Comparison of ENCODE assay signal across 8 mouse cellular contexts in genomic region chr8:86713407-86714188, GRCm38 (mm10). TPM values are rescaled to one million over a fixed set of nuclear protein-coding genes. Genes with fewer than 3 reads are reported as not detected.
DNase-seq lines count a peak whose midpoint lies in the region; ATAC-seq lines count a peak whose summit lies in the region.

No protein-coding gene starts in this region.

- DNase-seq in cerebellum, adult 9-11 months = peak; percentile 63
- no peak for DNase-seq in forebrain, embryonic 10.5 days (ENCODE audit: extremely low spot score, low spot score)
- DNase-seq in layer of hippocampus, adult 9-10 months (ENCODE audit: low spot score) = peak; percentile 80
- DNase-seq in neural tube, embryonic 11.5 days (ENCODE audit: low spot score) = peak; percentile 60
- DNase-seq in spleen, postnatal 14 days (ENCODE audit: low spot score in 2 of 2) = no peak
- DNase-seq in adrenal gland, adult 8-10 months = no peak
- no peak for DNase-seq in ovary, adult 18-20 months (ENCODE audit: low spot score)

- H3K27me3 ChIP-seq in forebrain, embryonic 10.5 days (ENCODE audit: poor library complexity, severe bottlenecking) = no peaks in the 10 kb centered on the region
- H3K27me3 ChIP-seq in neural tube, embryonic 11.5 days (ENCODE audit: control insufficient read depth, insufficient read depth, low read length) = no peaks in the 10 kb centered on the region

- no peak overlapping the region for H3K4me2 ChIP-seq in neural tube, embryonic 11.5 days (ENCODE audit: low read depth)

- WGBS in forebrain, embryonic 10.5 days = 86% methylated on average over 14 of the region's 14 CpGs
- 56% methylated on average over 14 of the region's 14 CpGs for WGBS in neural tube, embryonic 11.5 days

- peaks cover 8% of the 10 kb centered on the region; the same call in 1 of the 2 replicates for H3K4me1 ChIP-seq in forebrain, embryonic 10.5 days
- H3K4me1 ChIP-seq in neural tube, embryonic 11.5 days (ENCODE audit: control insufficient read depth, insufficient read depth, low read length) = 0 out of 2 replicates have a peak, but pooled peaks cover 3% of the 10 kb centered on the region

- H3K9me3 ChIP-seq in forebrain, embryonic 10.5 days = no peaks in the 10 kb centered on the region
- no peaks in the 10 kb centered on the region for H3K9me3 ChIP-seq in neural tube, embryonic 11.5 days (ENCODE audit: control insufficient read depth, low read length)

- no peak overlapping the region for H3K4me3 ChIP-seq in forebrain, embryonic 10.5 days
- no peak overlapping the region for H3K4me3 ChIP-seq in neural tube, embryonic 11.5 days (ENCODE audit: low read depth, low read length)

- H3K9ac ChIP-seq in neural tube, embryonic 11.5 days (ENCODE audit: low read length) = no peak overlapping the region

- peak overlapping the region; percentile 6; the same call in 1 of the 2 replicates for H3K27ac ChIP-seq in forebrain, embryonic 10.5 days
- H3K27ac ChIP-seq in neural tube, embryonic 11.5 days (ENCODE audit: low read depth, low read length) = 0 out of 2 replicates have a peak overlapping the region, but pooled peaks have one; percentile 54

- peak; percentile 67; the same call in 1 of the 2 replicates for ATAC-seq in neural tube, embryonic 11.5 days (ENCODE audit: insufficient read depth, low FRiP score, low TSS enrichment)
- no peak for ATAC-seq in inflammation-experienced regulatory T-cells, adult 6 months

- H3K36me3 ChIP-seq in forebrain, embryonic 10.5 days (replicated peaks) = peaks cover 47% of the 10 kb centered on the region
- no peaks in the 10 kb centered on the region for H3K36me3 ChIP-seq in neural tube, embryonic 11.5 days (ENCODE audit: control insufficient read depth, insufficient read depth, low read length)

RNA-seq across cellular contexts. Expression of gene Gm10638, which starts 31.9 kb away (rescaled TPM):
- 3.5 and 4.3 TPM in 2 replicates for polyA plus RNA-seq in forebrain, embryonic 10.5 days (2016; fragmentation: Nextera tagmentation; extraction: Ambion mirVana)
- polyA plus RNA-seq in neural tube, embryonic 11.5 days (2014; fragmentation: Nextera tagmentation; extraction: Ambion mirVana) = 3.2 and 4.9 TPM in 2 replicates
- under 1 TPM in 1 of 3 experiments, not detected in 2; 0.51 TPM for polyA plus RNA-seq in inflammation-experienced regulatory T-cells, adult 6 months (2017; shearing (Covaris generic))
- total RNA-seq in adrenal gland, adult 8-10 months (2022) = 1 to 10 TPM; 2.0 to 5.3 (median 2.6) TPM

RNA-seq across cellular contexts. Expression of gene Siah1a, which starts 32.1 kb away (rescaled TPM):
- polyA plus RNA-seq in forebrain, embryonic 10.5 days (2016; fragmentation: Nextera tagmentation; extraction: Ambion mirVana) = 50.9 and 54.3 TPM in 2 replicates
- 74.9 and 75.6 TPM in 2 replicates for polyA plus RNA-seq in neural tube, embryonic 11.5 days (2014; fragmentation: Nextera tagmentation; extraction: Ambion mirVana)
- polyA plus RNA-seq in inflammation-experienced regulatory T-cells, adult 6 months (2017; shearing (Covaris generic)) = 1 to 10 TPM; 4.6 to 9.0 (median 6.2) TPM
- 10 to 100 TPM; 17.7 to 23.7 (median 19.7) TPM for total RNA-seq in adrenal gland, adult 8-10 months (2022)

Comparison
In these comparisons a context has a peak if more than half of its experiments do, and no peak if none do; other contexts are left out.
1. DNase-seq: peak in cerebellum, adult 9-11 months (single experiment), layer of hippocampus, adult 9-10 months (single experiment) and neural tube, embryonic 11.5 days (single experiment); none in forebrain, embryonic 10.5 days (single experiment), spleen, postnatal 14 days (0 of 2), adrenal gland, adult 8-10 months (single experiment) and ovary, adult 18-20 months (single experiment).